8 mouse cellular contexts compared by ENCODE assay signal in genomic region chr2:71543948-71544347, GRCm38 (mm10). TPM values are rescaled to one million over a fixed set of nuclear protein-coding genes. Genes with fewer than 3 reads are reported as not detected.
DNase-seq lines count a peak whose midpoint lies in the region; ATAC-seq and TF ChIP-seq lines count a peak whose summit lies in the region.

No protein-coding gene starts in this region.

- H3K4me1 ChIP-seq in heart, embryonic 10.5 days: peaks cover 59% of the 10 kb centered on the region
- H3K4me1 ChIP-seq in E14TG2a.4 (replicated peaks; ENCODE audit: low read depth, low read length): peaks cover 66% of the 10 kb centered on the region
- H3K4me1 ChIP-seq in forebrain, embryonic 14.5 days (ENCODE audit: control insufficient read depth, insufficient read depth, low read length): peaks cover 18% of the 10 kb centered on the region
- peaks cover 28% of the 10 kb centered on the region for H3K4me1 ChIP-seq in limb, embryonic 14.5 days (ENCODE audit: control insufficient read depth, insufficient read depth, low read length)

- no peak for ATAC-seq in forebrain, embryonic 14.5 days
- no peak for ATAC-seq in limb, embryonic 14.5 days (ENCODE audit: low FRiP score, low read depth)

- DNase-seq in heart, embryonic 10.5 days (ENCODE audit: low spot score): no peak
- no peak for DNase-seq in heart, postnatal 4 days
- peak; percentile 23 for DNase-seq in forebrain, embryonic 14.5 days (ENCODE audit: low spot score)
- no peak for DNase-seq in limb, embryonic 14.5 days (ENCODE audit: low spot score)
- no peak for DNase-seq in layer of hippocampus, adult 9-11 months
- no peak for DNase-seq in spleen, adult 18-20 months
- no peak for DNase-seq in adrenal gland, postnatal 4 days (ENCODE audit: low spot score in 2 of 2)

- peaks cover 95% of the 10 kb centered on the region for H3K27me3 ChIP-seq in heart, embryonic 10.5 days (ENCODE audit: insufficient read depth, poor library complexity, severe bottlenecking)
- H3K27me3 ChIP-seq in E14TG2a.4 (ENCODE audit: insufficient read depth, low read length): peaks cover 94% of the 10 kb centered on the region
- H3K27me3 ChIP-seq in forebrain, embryonic 14.5 days (replicated peaks; ENCODE audit: control insufficient read depth, insufficient read depth, low read length): peaks cover 36% of the 10 kb centered on the region
- peaks cover 89% of the 10 kb centered on the region for H3K27me3 ChIP-seq in limb, embryonic 14.5 days (ENCODE audit: control insufficient read depth, insufficient read depth, low read length)

- no peaks in the 10 kb centered on the region for H3K9me3 ChIP-seq in heart, embryonic 10.5 days
- no peaks in the 10 kb centered on the region for H3K9me3 ChIP-seq in E14TG2a.4 (ENCODE audit: low read length)
- no peaks in the 10 kb centered on the region for H3K9me3 ChIP-seq in forebrain, embryonic 14.5 days (replicated peaks; ENCODE audit: control insufficient read depth, low read length)
- H3K9me3 ChIP-seq in limb, embryonic 14.5 days (ENCODE audit: control insufficient read depth, low read length): no peaks in the 10 kb centered on the region

- TF ChIP-seq POLR2A in limb, embryonic 14.5 days (IDR thresholded peaks at IDR 0.05; ENCODE audit: borderline replicate concordance, extremely low read depth, insufficient read depth, insufficient read length): no peak

- under 1% methylated on average over 20 of the region's 20 CpGs for WGBS in heart, embryonic 10.5 days
- under 1% methylated on average over 20 of the region's 20 CpGs for WGBS in forebrain, embryonic 14.5 days
- 2% methylated on average over 19 of the region's 20 CpGs for WGBS in limb, embryonic 14.5 days

- peak overlapping the region; percentile 84 for H3K9ac ChIP-seq in forebrain, embryonic 14.5 days (ENCODE audit: low read length)
- 0 out of 2 replicates have a peak overlapping the region, but pooled peaks have one; percentile 5 for H3K9ac ChIP-seq in limb, embryonic 14.5 days (ENCODE audit: low read depth, low read length, severe bottlenecking)

- peak overlapping the region; percentile 63; the same call in 1 of the 2 replicates for H3K27ac ChIP-seq in heart, embryonic 10.5 days
- peak overlapping the region; percentile 95 for H3K27ac ChIP-seq in forebrain, embryonic 14.5 days (ENCODE audit: low read depth, low read length)
- H3K27ac ChIP-seq in limb, embryonic 14.5 days (replicated peaks; ENCODE audit: low read depth, low read length): no peak overlapping the region

- no peak for TF ChIP-seq CTCF in E14TG2a.4 (conservative IDR thresholded peaks at IDR 0.05; ENCODE audit: low read length)

- peak overlapping the region; percentile 90 for H3K4me2 ChIP-seq in forebrain, embryonic 14.5 days (ENCODE audit: low read length)
- H3K4me2 ChIP-seq in limb, embryonic 14.5 days (replicated peaks; ENCODE audit: low read depth, low read length, severe bottlenecking): peak overlapping the region; percentile 21; the same call in 1 of the 2 replicates

- peak overlapping the region; percentile 71 for H3K4me3 ChIP-seq in heart, embryonic 10.5 days
- peak overlapping the region; percentile 23; the same call in 1 of the 2 replicates for H3K4me3 ChIP-seq in E14TG2a.4 (replicated peaks; ENCODE audit: low read length)
- peak overlapping the region; percentile 66 for H3K4me3 ChIP-seq in forebrain, embryonic 14.5 days (ENCODE audit: low read depth, low read length)
- H3K4me3 ChIP-seq in limb, embryonic 14.5 days (replicated peaks; ENCODE audit: low read length): peak overlapping the region; percentile 47

- no peaks in the 10 kb centered on the region for H3K36me3 ChIP-seq in heart, embryonic 10.5 days
- H3K36me3 ChIP-seq in E14TG2a.4 (ENCODE audit: insufficient read depth, low read length): no peaks in the 10 kb centered on the region
- H3K36me3 ChIP-seq in forebrain, embryonic 14.5 days (ENCODE audit: control insufficient read depth, insufficient read depth, low read length): peaks cover 5% of the 10 kb centered on the region; the same call in 1 of the 2 replicates
- H3K36me3 ChIP-seq in limb, embryonic 14.5 days (ENCODE audit: control insufficient read depth, insufficient read depth, low read length): no peaks in the 10 kb centered on the region

RNA-seq across cellular contexts. Expression of gene Dlx2, which starts 2.6 kb away (rescaled TPM):
- polyA plus RNA-seq in heart, embryonic 10.5 days (2016; fragmentation: Nextera tagmentation; extraction: Ambion mirVana): 3.0 and 3.9 TPM in 2 replicates
- total RNA-seq in heart, postnatal 4 days (2021): under 1 TPM in 1 of 2 experiments, not detected in 1; 0.11 TPM
- polyA plus RNA-seq in forebrain, embryonic 14.5 days (2014; fragmentation: Nextera tagmentation; extraction: Ambion mirVana): 44.8 and 51.2 TPM in 2 replicates
- 3.6 and 3.9 TPM in 2 replicates for polyA plus RNA-seq in limb, embryonic 14.5 days (2012; rRNA removed)
- polyA plus RNA-seq in limb, embryonic 14.5 days (2014; fragmentation: Nextera tagmentation; extraction: Ambion mirVana): 3.1 and 4.6 TPM in 2 replicates
- total RNA-seq in adrenal gland, postnatal 4 days (2021): 1 to 10 TPM in 1 of 2 experiments, under 1 TPM in 1; 0.98 to 1.9 TPM

RNA-seq across cellular contexts. Expression of gene Dlx1, which starts 16.0 kb away (rescaled TPM):
- polyA plus RNA-seq in heart, embryonic 10.5 days (2016; fragmentation: Nextera tagmentation; extraction: Ambion mirVana): 3.5 and 4.3 TPM in 2 replicates
- under 1 TPM; 0.14 to 0.43 TPM for total RNA-seq in heart, postnatal 4 days (2021)
- polyA plus RNA-seq in forebrain, embryonic 14.5 days (2014; fragmentation: Nextera tagmentation; extraction: Ambion mirVana): 155 and 176 TPM in 2 replicates
- polyA plus RNA-seq in limb, embryonic 14.5 days (2012; rRNA removed): 4.3 and 6.3 TPM in 2 replicates
- 4.1 and 4.3 TPM in 2 replicates for polyA plus RNA-seq in limb, embryonic 14.5 days (2014; fragmentation: Nextera tagmentation; extraction: Ambion mirVana)
- 1 to 10 TPM; 2.2 to 2.4 TPM for total RNA-seq in adrenal gland, postnatal 4 days (2021)

Comparison
In these comparisons a context has a peak if more than half of its experiments do, and no peak if none do; other contexts are left out.
1. RNA of gene Dlx1, which starts 16.0 kb away (polyA plus RNA-seq): 155 to 176 TPM in forebrain, embryonic 14.5 days; 4.1 to 6.3 TPM in limb, embryonic 14.5 days and 3.5 to 4.3 TPM in heart, embryonic 10.5 days; every median in the first group is over 10 times any median in the second.
2. Peak in every context shown above with its lines, with median percentiles within 50 percentile points of each other: H3K4me3 ChIP-seq.